Mouse (Mus musculus) mouse embryonic stem cell (cell line): Measurements from ENCODE around the gene Prex1.
"Not testable (repeated sequence)": the region's sequence is repeated elsewhere in the genome, so short reads cannot be mapped to it uniquely, and the experiment has no call there.

Source experiments
- in situ Hi-C, 2 experiments: fragments of 300-500 bp; cut with MboI; formaldehyde crosslinking; loops; 1 replicate in 1 of 2; 3 replicates in 1 of 2; pipeline ENCODE4 v1.14.3; 2019 to 2020; ENCODE audit warnings: low sequenced_read_pairs in 2 of 2, low pct_unique_long_range_greater_than_20kb in 1 of 2, mixed read lengths in 1 of 2; ENCODE audit not compliant: unreplicated experiment in 1 of 2

Prex1 gene

GRCm38 (mm10) chr2:166521461-166521860 is 192.2 kb downstream of the Prex1 start:
- in situ Hi-C loops, result no loop called here

GRCm38 (mm10) chr2:166520536-166520935 is 193.1 kb downstream of the Prex1 start:
- in situ Hi-C loops, result no loop called here

GRCm38 (mm10) chr2:166517392-166518174 is 196.0 kb downstream of the Prex1 start:
- in situ Hi-C loops, result not testable (repeated sequence)

GRCm38 (mm10) chr2:166516818-166517353 is 196.7 kb downstream of the Prex1 start:
- in situ Hi-C loops, result no loop called here
